Mouse (Mus musculus) forebrain, postnatal 0 days (tissue): ENCODE results near the gene Trdmt1. TPM values are rescaled to one million over a fixed set of nuclear protein-coding genes. Genes with fewer than 3 reads are reported as not detected.
A peak's percentile ranks its signal among the peaks of the same experiment; 100 is the strongest.

Experiments
- ATAC-seq: fragments of 200-750 bp; cut with Nextera tagmentation; 2 replicates; pipeline ENCODE4 v1.8.0; 2017; ENCODE audit warnings: mild to moderate bottlenecking, moderate library complexity
- DNase-seq: peaks from one replicate; pipeline ENCODE4 v3.0.0-alpha.2; 2015
- H3K27ac ChIP-seq: fragments of 300-500 bp; sonication (generic); 2 replicates; pipeline ENCODE4 v1.5.1; 2014; ENCODE audit warnings: low read depth, mild to moderate bottlenecking, antibody characterized with exemption, low read length, moderate library complexity, mixed read lengths
- H3K27me3 ChIP-seq: fragments of 300-500 bp; sonication (generic); 2 replicates; pipeline ENCODE4 v1.6.1; 2014; ENCODE audit warnings: mild to moderate bottlenecking, low read length, mixed read lengths; ENCODE audit not compliant: insufficient read depth
- H3K36me3 ChIP-seq: fragments of 300-500 bp; sonication (generic); 2 replicates; pipeline ENCODE4 v1.6.1; 2014; ENCODE audit warnings: mild to moderate bottlenecking, moderate library complexity; ENCODE audit not compliant: insufficient read depth
- H3K4me1 ChIP-seq: fragments of 300-500 bp; sonication (generic); 2 replicates; pipeline ENCODE4 v1.6.1; 2014; ENCODE audit warnings: antibody characterized with exemption; ENCODE audit not compliant: insufficient read depth
- H3K4me2 ChIP-seq: fragments of 300-500 bp; sonication (generic); 2 replicates; pipeline ENCODE4 v1.6.1; 2014; ENCODE audit warnings: low read depth, mild to moderate bottlenecking, moderate library complexity
- H3K4me3 ChIP-seq: fragments of 300-500 bp; sonication (generic); 2 replicates; pipeline ENCODE4 v1.5.1; 2014; ENCODE audit warnings: low read depth, low read length, mixed read lengths
- H3K9ac ChIP-seq: fragments of 300-500 bp; sonication (generic); 2 replicates; pipeline ENCODE4 v1.6.1; 2014; ENCODE audit warnings: mild to moderate bottlenecking
- H3K9me3 ChIP-seq: fragments of 300-500 bp; sonication (generic); 2 replicates; pipeline ENCODE4 v1.6.1; 2016; ENCODE audit warnings: low read length
- CTCF ChIP-seq: sonication (generic); IDR thresholded peaks from 2 replicates; pipeline ENCODE4 v1.5.1; 2016; ENCODE audit warnings: antibody characterized with exemption, control low read depth, low read depth
- whole genome bisulfite sequencing: fragments of 180-500 bp; shearing (Covaris S2); extraction: QIAGEN DNeasy Blood & Tissue Kit; methylation state at CpG from one replicate; pipeline ENCODE4 v1.1.7; 2014; 5-methylcytosine and 5-hydroxymethylcytosine counted together
- polyA plus RNA-seq: library from polyadenylated mRNA; unstranded; fragments of >200 nt; fragmentation: Nextera tagmentation; extraction: Ambion mirVana; gene quantifications from 2 replicates; pipeline ENCODE4 v1.2.1, GENCODE M21; 2015
- total RNA-seq: library from RNA; depleted of rRNA; stranded (reverse); fragments of >200 nt; gene quantifications from 2 replicates; pipeline ENCODE4 v1.2.3, GENCODE M21; 2014

Gene Trdmt1
- total and polyA plus RNA-seq, 2 experiments from 2014 or later: 7.8 to 11.3 TPM

- H3K36me3 ChIP-seq: no peaks in the 10 kb centered on the region
- no peak for DNase-seq
- no peaks in the 10 kb centered on the region for H3K27me3 ChIP-seq
- WGBS: 84% methylated on average over 2 of the region's 2 CpGs
- H3K4me1 ChIP-seq: no peaks in the 10 kb centered on the region
- H3K4me3 ChIP-seq: no peak overlapping the region
- H3K27ac ChIP-seq: no peak overlapping the region
- no peak for ATAC-seq
- no peak overlapping the region for H3K4me2 ChIP-seq
- H3K9ac ChIP-seq: no peak overlapping the region
- TF ChIP-seq CTCF: no peak
- H3K9me3 ChIP-seq: no peaks in the 10 kb centered on the region
Observed at GRCm38 (mm10) chr2:13538258-13538657, 6.2 kb downstream of the Trdmt1 start.

GRCm38 (mm10) chr2:13537733-13538132 lies 6.7 kb downstream of the Trdmt1 start:
- Histone ChIP-seq H3K4me1 (no peaks in the 10 kb centered on the region), H3K4me3 (no peak overlapping the region), H3K27ac (no peak overlapping the region), H3K27me3 (no peaks in the 10 kb centered on the region), H3K4me2 (no peak overlapping the region), H3K9ac (no peak overlapping the region), H3K36me3 (no peaks in the 10 kb centered on the region), H3K9me3 (no peaks in the 10 kb centered on the region)
- 21% methylated on average over 2 of the region's 2 CpGs for WGBS
- TF ChIP-seq CTCF: peak; percentile 20; the same call in 1 of the 2 replicates
- no peak for DNase-seq
- no peak for ATAC-seq

GRCm38 (mm10) chr2:13536747-13537146 lies 7.7 kb downstream of the Trdmt1 start:
- Histone ChIP-seq H3K36me3 (no peaks in the 10 kb centered on the region), H3K4me1 (no peaks in the 10 kb centered on the region), H3K27ac (no peak overlapping the region), H3K9ac (no peak overlapping the region), H3K4me3 (no peak overlapping the region), H3K9me3 (no peaks in the 10 kb centered on the region), H3K27me3 (no peaks in the 10 kb centered on the region), H3K4me2 (no peak overlapping the region)
- DNase-seq (no peak), ATAC-seq (no peak)
- TF ChIP-seq CTCF: no peak

GRCm38 (mm10) chr2:13530639-13531038 lies 13.8 kb downstream of the Trdmt1 start:
- Histone ChIP-seq H3K9ac (no peak overlapping the region), H3K36me3 (no peaks in the 10 kb centered on the region), H3K27ac (no peak overlapping the region), H3K9me3 (no peaks in the 10 kb centered on the region), H3K4me3 (no peak overlapping the region), H3K27me3 (no peaks in the 10 kb centered on the region), H3K4me2 (no peak overlapping the region), H3K4me1 (no peaks in the 10 kb centered on the region)
- DNase-seq (no peak), ATAC-seq (no peak)
- no peak for TF ChIP-seq CTCF
- WGBS: 91% methylated on average over 6 of the region's 6 CpGs

- H3K4me3 ChIP-seq: no peak overlapping the region
- 93% methylated on average over 3 of the region's 3 CpGs for WGBS
- ATAC-seq (no peak), DNase-seq (no peak)
- TF ChIP-seq CTCF: no peak
- no peaks in the 10 kb centered on the region for H3K9me3 ChIP-seq
- H3K27ac ChIP-seq: no peak overlapping the region
- H3K27me3 ChIP-seq: no peaks in the 10 kb centered on the region
- H3K36me3 ChIP-seq: no peaks in the 10 kb centered on the region
- H3K9ac ChIP-seq: no peak overlapping the region
- H3K4me1 ChIP-seq: no peaks in the 10 kb centered on the region
- no peak overlapping the region for H3K4me2 ChIP-seq
Observed at GRCm38 (mm10) chr2:13529253-13529933, 15.1 kb downstream of the Trdmt1 start.

- H3K9me3 ChIP-seq: no peaks in the 10 kb centered on the region
- H3K27ac ChIP-seq: no peak overlapping the region
- ATAC-seq (no peak), DNase-seq (no peak)
- H3K4me1 ChIP-seq: no peaks in the 10 kb centered on the region
- H3K4me3 ChIP-seq: no peak overlapping the region
- H3K9ac ChIP-seq: no peak overlapping the region
- no peaks in the 10 kb centered on the region for H3K27me3 ChIP-seq
- TF ChIP-seq CTCF: no peak
- no peak overlapping the region for H3K4me2 ChIP-seq
- H3K36me3 ChIP-seq: no peaks in the 10 kb centered on the region
- 67% methylated on average over 4 of the region's 4 CpGs for WGBS
Observed at GRCm38 (mm10) chr2:13527531-13527930, 16.9 kb downstream of the Trdmt1 start.

GRCm38 (mm10) chr2:13527125-13527524 lies 17.3 kb downstream of the Trdmt1 start:
- H3K27me3 ChIP-seq: no peaks in the 10 kb centered on the region
- no peaks in the 10 kb centered on the region for H3K9me3 ChIP-seq
- 42% methylated on average over 2 of the region's 2 CpGs for WGBS
- H3K4me3 ChIP-seq: no peak overlapping the region
- no peak for TF ChIP-seq CTCF
- H3K36me3 ChIP-seq: no peaks in the 10 kb centered on the region
- H3K4me1 ChIP-seq: no peaks in the 10 kb centered on the region
- DNase-seq (no peak), ATAC-seq (no peak)
- no peak overlapping the region for H3K4me2 ChIP-seq
- H3K9ac ChIP-seq: no peak overlapping the region
- no peak overlapping the region for H3K27ac ChIP-seq
